Mouse (Mus musculus) kidney, postnatal 0 days (tissue): ENCODE measurements around the gene Tead4. TPM values are rescaled to one million over a fixed set of nuclear protein-coding genes. Genes with fewer than 3 reads are reported as not detected.

Experiments used
- ATAC-seq: fragments of 200-750 bp; cut with Nextera tagmentation; replicated peaks from 2 replicates; pipeline ENCODE4 v1.8.0; 2017; ENCODE audit warnings: low read depth, moderate number of reproducible peaks, moderate TSS enrichment, moderate library complexity; ENCODE audit not compliant: low FRiP score
- DNase-seq: peaks from one replicate; pipeline ENCODE4 v3.0.0-alpha.2; 2016; ENCODE audit warnings: low spot score
- H3K27ac ChIP-seq: fragments of 300-500 bp; sonication (generic); 2 replicates; pipeline ENCODE4 v1.5.1; 2014; ENCODE audit warnings: mild to moderate bottlenecking
- H3K27me3 ChIP-seq: fragments of 300-500 bp; sonication (generic); 2 replicates; pipeline ENCODE4 v1.6.1; 2014; ENCODE audit warnings: low read length, mixed read lengths; ENCODE audit not compliant: insufficient read depth
- H3K36me3 ChIP-seq: fragments of 300-500 bp; sonication (generic); 2 replicates; pipeline ENCODE4 v1.6.1; 2014; ENCODE audit warnings: low read length, mixed read lengths; ENCODE audit not compliant: insufficient read depth
- H3K4me1 ChIP-seq: fragments of 300-500 bp; sonication (generic); replicated peaks from 2 replicates; pipeline ENCODE4 v1.6.1; 2014; ENCODE audit warnings: antibody characterized with exemption, low read length, mixed read lengths; ENCODE audit not compliant: insufficient read depth
- H3K4me2 ChIP-seq: fragments of 300-500 bp; sonication (generic); 2 replicates; pipeline ENCODE4 v1.6.1; 2014; ENCODE audit warnings: mild to moderate bottlenecking, low read length, moderate library complexity, mixed read lengths
- H3K4me3 ChIP-seq: fragments of 300-500 bp; sonication (generic); replicated peaks from 2 replicates; pipeline ENCODE4 v1.5.1; 2014; ENCODE audit warnings: low read depth, low read length
- H3K9ac ChIP-seq: fragments of 300-500 bp; sonication (generic); 2 replicates; pipeline ENCODE4 v1.6.1; 2014; ENCODE audit warnings: low read depth, low read length
- H3K9me3 ChIP-seq: fragments of 300-500 bp; sonication (generic); replicated peaks from 2 replicates; pipeline ENCODE4 v1.6.1; 2016; ENCODE audit warnings: low read length, inconsistent platforms, mixed read lengths
- CTCF ChIP-seq: IDR thresholded peaks from 2 replicates; pipeline ENCODE4 v1.5.1; 2016; ENCODE audit warnings: antibody characterized with exemption, low read depth, mild to moderate bottlenecking, moderate library complexity
- WGBS: fragments of 180-500 bp; shearing (Covaris S2); extraction: QIAGEN DNeasy Blood & Tissue Kit; methylation state at CpG from one replicate; pipeline ENCODE4 v1.1.7; 2014; 5-methylcytosine and 5-hydroxymethylcytosine counted together
- polyA plus RNA-seq: library from polyadenylated mRNA; unstranded; fragments of >200 nt; fragmentation: Nextera tagmentation; extraction: Ambion mirVana; gene quantifications from 2 replicates; pipeline ENCODE4 v1.2.1, GENCODE M21; 2015

The Tead4 gene
- polyA plus RNA-seq: 2.3 TPM in 2 replicates

DNA sequence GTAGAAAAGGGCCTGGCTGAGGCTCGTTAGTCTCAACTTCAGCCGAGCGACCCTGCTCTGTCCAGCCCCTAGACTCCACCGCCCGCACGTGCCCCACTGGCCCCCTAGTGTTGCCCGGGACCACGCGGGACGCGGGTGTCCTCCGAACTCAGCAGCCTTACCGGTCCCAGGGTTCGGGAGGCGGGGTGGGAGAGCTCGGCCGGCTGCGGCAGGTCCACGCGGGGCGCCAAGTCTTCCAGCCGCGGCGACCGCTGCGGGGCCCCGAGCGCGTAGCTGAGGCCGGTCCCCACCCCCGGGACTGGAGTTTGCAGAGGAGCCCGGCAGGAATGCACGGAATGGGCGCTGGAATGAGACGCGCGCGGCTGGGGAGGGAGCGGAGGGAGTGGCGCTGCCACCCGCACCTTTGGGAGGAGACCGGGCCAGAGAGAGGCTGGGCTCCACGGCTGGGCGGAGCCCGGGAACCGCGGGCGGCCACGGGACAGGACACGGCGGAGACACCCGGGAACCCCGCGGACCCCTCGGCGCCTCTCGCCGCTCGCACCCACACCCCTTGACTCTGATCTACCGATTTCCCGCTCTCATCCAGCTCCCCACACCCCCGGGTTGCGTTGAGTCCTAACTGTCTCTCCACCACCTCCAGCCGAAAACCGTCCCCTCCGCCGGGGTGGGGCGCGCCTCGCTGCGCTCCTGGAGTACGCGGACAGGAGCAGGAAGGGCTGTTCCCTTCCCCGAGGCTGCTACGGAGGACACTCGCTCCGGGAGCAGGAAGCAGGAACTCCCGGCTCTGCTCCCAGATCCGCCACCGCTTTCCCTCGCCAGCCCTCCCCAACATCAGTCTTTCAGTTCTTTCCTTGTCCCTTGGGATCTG, at the start of gene Tead4:
Tead4 (minus strand) TSS at position 690 of the 868 bp plus-strand sequence.
- H3K9ac ChIP-seq: peak within 1 kb of the TSS; percentile 63
- no peaks in the 10 kb centered on the region for H3K9me3 ChIP-seq
- H3K4me3 ChIP-seq: peak within 1 kb of the TSS; percentile 76
- H3K36me3 ChIP-seq: no peaks in the 10 kb centered on the region
- no peak for TF ChIP-seq CTCF
- H3K27me3 ChIP-seq: 0 out of 2 replicates have a peak, but pooled peaks cover 4% of the 10 kb centered on the region
- DNase-seq (peak; percentile 83), ATAC-seq (peak; percentile 87)
- WGBS: under 1% methylated on average over 65 of the region's 81 CpGs
- H3K4me1 ChIP-seq: peaks cover 21% of the 10 kb centered on the region
- H3K4me2 ChIP-seq: peak within 1 kb of the TSS; percentile 98
- H3K27ac ChIP-seq: peak within 1 kb of the TSS; percentile 75

DNA sequence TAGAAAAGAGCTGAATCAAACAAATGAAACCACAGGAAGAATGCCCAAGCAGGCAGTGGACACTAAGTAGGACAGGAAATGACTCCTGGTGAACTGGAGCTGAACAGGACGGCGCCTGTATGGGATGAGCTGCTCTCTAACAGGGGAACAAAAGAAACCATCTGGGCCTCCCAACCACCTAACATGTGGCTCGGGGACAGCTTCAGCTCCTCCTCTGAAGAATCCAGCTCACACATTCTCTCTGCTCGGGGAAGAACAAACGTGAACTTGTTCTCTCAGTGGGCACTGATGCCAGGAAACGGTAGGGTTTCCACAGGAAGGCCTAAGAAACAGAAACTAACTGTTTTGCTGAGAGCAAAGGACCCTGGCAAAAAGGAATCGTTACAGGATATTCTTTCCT, 49.1 kb upstream of the Tead4 start:
- H3K9me3 ChIP-seq: no peaks in the 10 kb centered on the region
- no peak overlapping the region for H3K4me2 ChIP-seq
- no peak for ATAC-seq
- H3K36me3 ChIP-seq: 0 out of 2 replicates have a peak, but pooled peaks cover 4% of the 10 kb centered on the region
- H3K27ac ChIP-seq: 0 out of 2 replicates have a peak overlapping the region, but pooled peaks have one; percentile 50
- WGBS: 43% methylated on average over 7 of the region's 7 CpGs
- peaks cover 8% of the 10 kb centered on the region; the same call in 1 of the 2 replicates for H3K4me1 ChIP-seq
- no peak overlapping the region for H3K9ac ChIP-seq
- no peak overlapping the region for H3K4me3 ChIP-seq
- no peak for TF ChIP-seq CTCF
- DNase-seq: peak; percentile 35
- no peaks in the 10 kb centered on the region for H3K27me3 ChIP-seq

- ATAC-seq: no peak
- Histone ChIP-seq H3K9me3 (no peaks in the 10 kb centered on the region), H3K4me1 (no peaks in the 10 kb centered on the region), H3K9ac (no peak overlapping the region), H3K4me2 (no peak overlapping the region), H3K27me3 (no peaks in the 10 kb centered on the region), H3K36me3 (no peaks in the 10 kb centered on the region), H3K27ac (no peak overlapping the region), H3K4me3 (no peak overlapping the region)
- 75% methylated on average over 6 of the region's 6 CpGs for WGBS
- no peak for TF ChIP-seq CTCF
- DNase-seq: no peak
Measured at GRCm38 (mm10) chr6:128346782-128347181, 46.2 kb upstream of the Tead4 start.

DNA sequence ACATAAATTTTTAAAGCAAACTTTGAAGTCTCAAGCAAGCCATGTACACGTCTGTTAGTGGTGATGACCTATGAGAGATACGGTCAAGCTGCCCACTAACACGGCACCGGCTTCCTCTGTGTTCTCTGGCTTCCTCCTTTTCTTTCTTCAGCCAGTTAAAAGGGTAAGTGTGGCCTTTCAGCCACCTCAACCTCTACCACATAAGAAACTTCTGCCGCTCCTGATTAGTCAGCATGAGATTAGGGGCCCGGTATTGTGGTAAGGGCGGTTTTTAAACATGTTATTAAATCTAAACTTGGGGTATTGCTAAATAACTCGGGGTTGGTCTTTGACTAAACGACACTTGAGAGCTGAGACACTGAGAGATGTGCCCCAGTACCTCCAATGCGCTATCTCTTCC, 45.0 kb upstream of the Tead4 start:
- no peak for ATAC-seq
- Histone ChIP-seq H3K4me1 (no peaks in the 10 kb centered on the region), H3K9ac (no peak overlapping the region), H3K27me3 (no peaks in the 10 kb centered on the region), H3K36me3 (no peaks in the 10 kb centered on the region), H3K4me3 (no peak overlapping the region), H3K4me2 (no peak overlapping the region), H3K27ac (no peak overlapping the region), H3K9me3 (no peaks in the 10 kb centered on the region)
- DNase-seq: no peak
- WGBS: 77% methylated on average over 10 of the region's 10 CpGs
- TF ChIP-seq CTCF: no peak

DNA sequence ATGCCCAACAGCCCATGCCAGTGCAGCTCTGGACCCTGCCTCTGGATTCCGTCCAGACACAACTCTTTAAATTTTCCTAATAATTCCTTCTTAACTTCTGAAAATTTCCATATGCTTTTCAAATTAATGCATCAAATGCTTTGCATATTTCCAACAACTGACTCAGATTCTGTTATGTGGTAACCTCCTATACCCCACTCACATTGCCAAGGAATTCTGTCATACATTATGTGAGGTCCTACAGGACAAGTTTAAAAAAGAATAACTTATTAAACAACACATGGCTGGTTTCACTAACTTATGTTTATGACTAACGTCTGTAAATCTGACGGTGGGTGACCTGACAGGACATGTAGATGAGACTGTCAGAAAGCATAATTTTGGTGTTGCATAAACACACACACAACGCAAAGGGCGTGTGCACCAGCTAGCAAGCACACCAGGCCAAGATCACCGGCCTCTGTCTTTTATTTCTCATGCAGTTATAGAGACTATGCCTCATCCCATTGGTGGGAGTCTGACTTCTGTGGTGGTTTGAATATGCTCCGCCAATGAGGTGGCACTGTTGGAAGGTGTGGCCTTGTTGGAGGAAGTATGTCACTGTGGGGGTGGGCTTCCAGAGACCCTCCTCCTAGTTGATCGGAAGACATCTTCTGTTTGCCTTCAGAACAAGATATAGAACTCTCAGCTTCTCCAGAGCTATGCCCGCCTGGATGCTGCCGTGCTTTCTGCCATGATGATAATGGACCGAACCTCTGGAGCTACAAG, 41.5 kb upstream of the Tead4 start:
- Histone ChIP-seq H3K9me3 (no peaks in the 10 kb centered on the region), H3K36me3 (no peaks in the 10 kb centered on the region), H3K4me1 (peaks cover 3% of the 10 kb centered on the region; the same call in 1 of the 2 replicates), H3K4me2 (no peak overlapping the region), H3K27ac (peak overlapping the region; percentile 47), H3K9ac (no peak overlapping the region), H3K4me3 (no peak overlapping the region), H3K27me3 (no peaks in the 10 kb centered on the region)
- WGBS: 85% methylated on average over 11 of the region's 11 CpGs
- TF ChIP-seq CTCF: no peak
- DNase-seq (peak; percentile 62), ATAC-seq (peak; percentile 24; the same call in 1 of the 2 replicates)

- H3K9me3 ChIP-seq: no peaks in the 10 kb centered on the region
- DNase-seq (peak; percentile 34), ATAC-seq (no peak)
- H3K9ac ChIP-seq: no peak overlapping the region
- no peak overlapping the region for H3K4me3 ChIP-seq
- no peaks in the 10 kb centered on the region for H3K36me3 ChIP-seq
- no peaks in the 10 kb centered on the region for H3K27me3 ChIP-seq
- H3K27ac ChIP-seq: peak overlapping the region; percentile 2; the same call in 1 of the 2 replicates
- 22% methylated on average over 5 of the region's 5 CpGs for WGBS
- peaks cover 8% of the 10 kb centered on the region; the same call in 1 of the 2 replicates for H3K4me1 ChIP-seq
- no peak for TF ChIP-seq CTCF
- no peak overlapping the region for H3K4me2 ChIP-seq
Measured at GRCm38 (mm10) chr6:128338876-128339275, 38.3 kb upstream of the Tead4 start.
